Mouse (Mus musculus) hindlimb bud, embryonic 11.5 days (tissue): ENCODE results near the gene Eif2b4.

Experiments
- DNase-seq: peaks from one replicate; pipeline ENCODE4 v3.0.0-alpha.2; 2012; ENCODE audit warnings: low read depth, low spot score; ENCODE audit errors: extremely low spot score

Gene Eif2b4

GRCm38 (mm10) chr5:31200327-31200768 is 7.1 kb upstream of the Eif2b4 start:
- DNase-seq: no peak

DNA sequence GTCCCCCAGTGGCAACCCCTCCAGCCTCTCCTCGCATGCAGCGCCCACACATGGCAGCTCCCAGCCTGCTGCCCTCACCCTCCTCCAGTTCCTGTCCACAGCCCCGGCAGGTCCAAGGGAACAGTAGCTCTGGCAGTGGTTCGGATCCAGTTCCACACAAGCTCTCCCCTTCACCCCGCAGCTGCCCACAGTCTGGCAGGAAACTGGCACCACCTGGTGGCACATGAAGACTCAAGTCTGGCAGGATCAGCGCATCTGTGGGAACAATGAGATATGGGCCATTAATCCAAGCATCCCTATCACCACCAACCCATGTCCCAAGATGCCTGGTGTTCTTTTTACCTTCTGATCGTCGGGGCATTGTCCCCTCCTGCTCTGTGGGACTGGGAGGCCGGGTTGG is 6.7 kb upstream of the Eif2b4 start:
- no peak for DNase-seq

GRCm38 (mm10) chr5:31199321-31199892 is 6.2 kb upstream of the Eif2b4 start:
- no peak for DNase-seq

GRCm38 (mm10) chr5:31198616-31199320 is 5.5 kb upstream of the Eif2b4 start:
- no peak for DNase-seq

GRCm38 (mm10) chr5:31198170-31198569 is 4.9 kb upstream of the Eif2b4 start:
- DNase-seq: no peak

DNA sequence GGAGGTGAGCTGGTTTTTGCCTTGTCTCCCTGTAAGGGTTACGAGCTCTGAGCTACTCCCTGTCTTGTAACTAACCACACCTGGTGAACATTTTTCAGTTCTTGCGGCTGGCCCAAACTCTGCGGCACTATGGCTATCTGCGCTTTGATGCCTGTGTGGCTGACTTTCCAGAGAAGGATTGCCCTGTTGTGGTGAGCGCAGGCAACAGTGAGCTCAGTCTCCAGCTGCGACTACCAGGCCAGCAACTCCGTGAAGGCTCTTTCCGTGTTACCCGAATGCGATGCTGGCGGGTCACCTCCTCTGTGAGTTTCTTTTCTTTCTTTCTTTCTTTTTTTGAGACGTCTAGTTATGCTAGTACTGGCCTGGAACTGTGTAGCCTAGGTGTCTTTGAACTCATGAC is 3.8 kb upstream of the Eif2b4 start:
- DNase-seq: no peak

DNA sequence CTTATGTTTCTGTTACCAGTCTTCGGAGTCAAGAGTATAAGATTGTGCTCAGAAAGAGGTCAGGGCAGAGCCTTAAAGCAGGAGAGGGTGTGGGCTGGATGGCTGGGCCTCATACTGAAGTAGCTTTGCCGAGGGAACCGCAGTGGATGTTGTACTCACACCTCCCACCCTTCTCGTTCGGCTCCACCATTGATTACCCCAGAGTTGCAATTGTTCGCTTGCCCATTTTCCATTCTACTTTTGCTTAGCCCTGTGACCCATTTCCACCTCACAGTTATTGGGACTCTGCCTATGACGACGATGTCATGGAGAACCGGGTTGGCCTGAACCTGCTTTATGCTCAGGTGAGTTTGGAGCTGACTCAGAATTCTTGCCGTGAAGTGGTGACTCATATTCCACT is 3.0 kb upstream of the Eif2b4 start:
- no peak for DNase-seq

DNA sequence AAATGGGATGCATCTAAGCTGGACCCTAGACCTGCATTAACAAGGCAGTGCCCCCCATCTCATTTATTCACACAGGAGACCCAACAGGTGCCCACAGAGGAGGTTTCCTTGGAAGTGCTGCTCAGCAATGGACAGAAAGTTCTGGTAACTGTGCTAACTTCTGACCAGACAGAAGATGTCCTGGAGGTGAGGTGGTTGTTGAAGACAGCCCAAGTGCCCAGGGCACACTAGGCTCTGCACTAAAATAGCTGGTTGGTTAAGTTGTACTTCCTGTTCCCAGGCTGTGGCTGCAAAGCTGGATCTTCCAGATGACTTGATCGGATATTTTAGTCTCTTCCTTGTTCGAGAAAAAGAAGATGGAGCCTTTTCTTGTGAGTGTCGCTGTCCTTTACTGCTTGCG is 2.4 kb upstream of the Eif2b4 start:
- DNase-seq: no peak

GRCm38 (mm10) chr5:31194486-31195485 is 1.6 kb upstream of the Eif2b4 start:
- DNase-seq: no peak

DNA sequence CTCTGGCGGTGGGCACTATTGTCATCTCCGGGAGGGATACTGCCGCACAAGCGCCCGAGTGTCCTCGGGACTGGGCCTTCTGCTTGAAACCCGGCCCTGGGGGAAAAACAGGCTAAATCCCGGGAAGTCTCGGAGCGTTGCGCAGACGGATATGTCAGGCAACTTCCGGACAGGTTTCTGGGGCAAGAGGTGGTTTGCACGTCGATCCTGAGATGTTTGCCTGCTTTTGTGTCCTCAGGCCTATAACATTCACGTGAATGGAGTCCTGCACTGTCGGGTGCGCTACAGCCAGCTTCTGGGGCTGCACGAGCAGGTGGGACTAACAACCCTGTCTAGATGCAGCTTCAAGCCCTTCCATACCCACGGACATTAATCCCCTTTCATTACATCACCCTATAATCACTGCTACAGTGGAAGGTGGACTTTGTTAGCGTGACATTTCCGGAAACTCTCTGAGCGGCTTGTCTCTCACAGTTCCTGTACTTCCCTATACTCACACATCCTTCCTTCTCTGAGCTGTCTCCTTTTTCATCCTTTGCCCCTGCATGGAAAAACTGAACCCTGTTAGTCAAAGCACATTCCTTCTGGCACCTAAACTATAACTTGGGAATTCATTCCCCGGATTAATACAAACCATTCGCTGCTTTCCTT is 526 bp upstream of the Eif2b4 start:
- no peak for DNase-seq

DNA sequence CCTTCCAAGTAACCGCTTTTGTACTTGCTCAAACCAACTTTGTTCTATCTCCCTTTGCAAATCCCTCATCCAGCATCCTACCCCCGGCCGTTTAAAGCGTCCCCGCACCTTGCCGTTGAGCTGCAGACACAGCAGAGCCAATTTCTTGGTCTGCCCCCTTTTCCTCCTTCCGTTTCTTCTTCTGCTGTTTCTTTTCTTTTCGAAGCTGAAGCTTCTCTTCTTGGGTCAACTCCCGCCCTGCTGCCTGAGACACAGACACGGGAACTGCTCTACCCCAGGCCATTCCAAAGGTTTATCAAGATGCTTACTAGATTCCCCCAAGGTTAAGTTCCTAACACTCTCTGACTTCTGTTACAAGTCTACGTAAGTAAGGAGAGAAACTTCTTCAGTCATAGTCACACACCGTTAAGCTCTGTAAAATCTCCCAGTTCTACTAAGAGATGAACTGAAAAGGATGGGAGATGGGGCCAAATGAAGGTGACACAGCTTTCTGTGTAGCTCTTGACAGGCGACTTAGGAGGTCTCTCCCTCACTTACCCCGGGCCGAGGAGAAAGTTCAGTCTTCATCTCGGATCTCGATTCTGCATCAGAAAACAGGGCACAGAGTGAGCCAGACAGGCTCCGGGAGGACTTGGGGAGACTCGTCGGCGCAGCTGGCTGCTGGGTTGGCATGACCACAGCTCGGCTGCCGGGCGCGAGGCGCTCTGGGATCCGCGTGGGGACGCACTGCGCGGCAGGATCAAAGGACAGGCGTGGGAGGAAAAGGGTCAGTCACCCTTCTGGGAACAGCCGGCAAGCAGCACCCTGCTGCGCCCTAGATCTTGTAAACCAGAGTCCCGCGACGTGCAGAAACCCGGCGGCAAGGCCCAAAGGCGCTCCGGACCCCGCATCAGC is 938 bp downstream of the Eif2b4 start:
- no peak for DNase-seq

- DNase-seq: no peak
Observed at GRCm38 (mm10) chr5:31190201-31190600, 3.0 kb downstream of the Eif2b4 start.

GRCm38 (mm10) chr5:31188223-31188840 is 4.9 kb downstream of the Eif2b4 start:
- no peak for DNase-seq

- no peak for DNase-seq
Observed at GRCm38 (mm10) chr5:31183678-31184077, 9.6 kb downstream of the Eif2b4 start.

DNA sequence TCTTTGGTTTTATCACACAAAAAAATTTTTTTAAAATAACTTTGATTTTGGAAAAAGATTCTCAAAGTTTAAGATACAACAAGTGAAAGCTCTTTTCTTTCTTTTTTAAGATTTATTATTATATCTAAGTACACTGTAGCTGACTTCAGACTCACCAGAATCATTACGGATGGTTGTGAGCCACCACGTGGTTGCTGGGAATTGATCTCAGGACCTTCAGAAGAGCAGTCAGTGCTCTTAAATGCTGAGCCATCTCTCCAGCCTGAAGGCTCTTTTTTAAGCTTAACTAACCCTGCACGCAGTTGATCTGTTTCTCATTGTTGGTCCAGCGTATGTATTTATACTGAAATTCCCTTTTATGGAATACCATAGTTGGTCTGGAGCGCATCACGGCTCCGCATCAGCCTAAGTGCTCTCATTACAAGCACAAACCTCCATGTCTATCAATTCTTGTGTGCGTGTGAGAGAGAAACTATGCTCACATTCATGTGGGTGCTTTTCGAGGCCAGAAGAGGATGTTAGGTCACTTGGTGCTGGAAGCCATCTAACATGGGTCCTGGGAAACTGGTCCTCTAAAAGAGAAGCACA is 12.0 kb downstream of the Eif2b4 start:
- no peak for DNase-seq

DNA sequence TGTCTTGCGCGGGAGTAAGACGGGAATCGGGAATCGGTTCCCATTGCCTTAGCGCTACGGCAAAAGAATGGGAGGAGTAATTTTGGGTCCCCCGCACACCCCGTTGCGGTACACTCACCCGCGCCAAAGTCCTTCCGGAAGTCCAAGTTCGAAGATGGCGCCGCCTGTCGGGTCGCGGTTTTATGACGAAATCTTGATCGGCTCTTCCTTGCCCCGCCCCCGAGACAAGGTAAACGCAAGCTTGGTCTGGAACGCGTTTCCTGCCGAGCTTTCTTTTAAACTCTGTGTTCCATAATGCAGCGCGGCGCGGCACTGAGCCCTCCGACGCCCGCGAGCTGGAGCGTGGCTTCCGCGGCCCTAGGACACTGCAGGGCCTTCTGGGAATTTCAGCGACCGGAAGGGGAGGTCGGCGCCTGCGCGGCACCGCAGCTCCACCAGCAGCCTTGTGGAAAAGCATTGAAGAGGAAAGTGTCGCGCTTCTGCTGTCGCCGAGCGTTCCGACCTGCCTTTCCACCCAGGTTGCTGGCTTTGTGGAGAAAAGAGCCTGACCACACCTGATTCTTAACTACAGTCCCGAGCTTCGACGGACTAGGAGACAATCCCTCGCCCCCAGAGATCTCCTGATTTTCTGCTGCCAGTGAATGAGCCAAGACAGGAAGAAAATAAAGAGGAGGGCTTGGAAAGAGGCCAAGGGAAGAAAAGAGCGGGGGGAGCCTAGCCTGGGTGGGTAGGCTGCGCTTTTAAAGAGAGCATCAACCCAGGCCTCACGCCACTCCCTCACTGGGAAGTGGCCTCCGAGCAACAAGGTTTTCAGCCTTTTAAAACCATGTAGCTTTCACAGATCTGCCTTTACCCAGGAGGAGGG is 13.2 kb downstream of the Eif2b4 start, which contains the start of the genes Gm29609 and Gtf3c2:
Gene Gm29609 (minus strand): TSS at position 146 of the 865 bp plus-strand sequence.
Gene Gtf3c2 (minus strand): TSS at position 379 of the 865 bp plus-strand sequence.
- peak; percentile 86 for DNase-seq

DNA sequence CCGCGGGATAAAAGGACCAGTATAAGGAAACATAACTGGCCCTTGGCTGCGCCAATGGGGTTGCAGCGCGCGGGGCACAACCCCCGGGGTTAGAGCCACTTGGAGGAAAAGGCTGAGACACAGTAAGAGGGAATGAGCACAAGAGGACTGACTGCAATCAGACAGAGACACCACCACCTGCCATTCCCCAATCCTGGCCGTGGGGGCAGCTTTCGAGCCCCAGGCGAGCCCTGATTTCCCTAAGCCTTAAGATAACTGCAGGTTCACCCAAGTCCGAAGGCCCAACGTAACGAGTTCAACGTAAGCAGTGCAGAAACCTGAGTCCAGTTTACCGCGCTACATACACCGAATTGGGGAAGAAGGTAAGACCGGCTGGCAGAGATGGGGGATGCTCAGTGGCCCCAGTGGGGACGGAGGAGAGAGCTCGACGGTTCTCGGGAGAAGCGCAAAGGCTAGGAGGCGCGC is 13.9 kb downstream of the Eif2b4 start:
- no peak for DNase-seq

DNA sequence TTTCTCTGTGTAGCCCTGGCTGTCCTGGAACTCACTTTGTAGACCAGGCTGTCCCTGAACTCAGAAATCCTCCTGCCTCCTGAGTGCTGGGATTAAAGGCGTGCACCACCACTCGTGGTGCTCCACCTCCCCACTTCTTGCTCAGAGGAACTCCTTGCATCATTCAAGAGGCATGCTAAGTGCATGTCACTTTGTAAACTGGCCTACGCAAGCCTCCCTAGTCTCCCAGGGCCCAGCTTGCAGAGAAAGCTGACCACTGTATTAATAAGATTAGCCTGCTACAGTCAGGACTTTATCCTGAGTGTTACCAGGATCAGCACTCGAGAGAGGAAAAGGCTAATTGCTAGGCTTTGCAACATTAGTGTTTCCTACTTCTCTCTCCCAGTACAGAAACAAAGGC is 24.6 kb downstream of the Eif2b4 start:
- no peak for DNase-seq
